Mouse (Mus musculus): ENCODE measurements around the gene Aloxe3. TPM values are rescaled to one million over a fixed set of nuclear protein-coding genes. Genes with fewer than 3 reads are reported as not detected.
A peak's percentile ranks its signal among the peaks of the same experiment; 100 is the strongest.

The Aloxe3 gene
- polyA plus RNA-seq, 1 experiment from 2014 or later, result 0.18 TPM

- no peak overlapping the region for H3K27ac ChIP-seq (ENCODE audit: low read depth)
- ATAC-seq (no peak), DNase-seq (peak; percentile 10)
- peaks cover 94% of the 10 kb centered on the region for H3K36me3 ChIP-seq (replicated peaks; ENCODE audit: insufficient read depth, low read length)
- 96% methylated on average over 14 of the region's 14 CpGs for WGBS (ENCODE audit: insufficient replicate concordance)
- no peak overlapping the region for H3K4me3 ChIP-seq (ENCODE audit: low read depth, low read length)
- H3K4me2 ChIP-seq (ENCODE audit: low read depth, low read length), result no peak overlapping the region
- no peaks in the 10 kb centered on the region for H3K27me3 ChIP-seq (ENCODE audit: insufficient read depth, low read length)
- no peaks in the 10 kb centered on the region for H3K9me3 ChIP-seq (ENCODE audit: low read length)
- peaks cover 15% of the 10 kb centered on the region for H3K4me1 ChIP-seq (ENCODE audit: insufficient read depth)
- TF ChIP-seq CTCF (IDR thresholded peaks at IDR 0.05; ENCODE audit: low read depth), result no peak
- no peak for TF ChIP-seq EP300 (IDR thresholded peaks at IDR 0.05; ENCODE audit: low read depth)
- no peak overlapping the region for H3K9ac ChIP-seq (replicated peaks)
These were observed 21.2 kb upstream of the Aloxe3 start for GRCm38 (mm10) chr11:69104487-69104886.

- peak; percentile 11 for DNase-seq
- no peak for TF ChIP-seq CTCF (IDR thresholded peaks at IDR 0.05; ENCODE audit: low read depth)
- TF ChIP-seq EP300 (IDR thresholded peaks at IDR 0.05; ENCODE audit: low read depth), result no peak
These were observed 20.5 kb upstream of the Aloxe3 start for GRCm38 (mm10) chr11:69105227-69105626.

GRCm38 (mm10) chr11:69105796-69106195 is 19.9 kb upstream of the Aloxe3 start:
- 75% methylated on average over 2 of the region's 2 CpGs for WGBS (ENCODE audit: insufficient replicate concordance)

More at GRCm38 (mm10) chr11:69105227-69105626, 20.5 kb upstream of the Aloxe3 start:
- Histone ChIP-seq H3K4me1 (ENCODE audit: insufficient read depth) (peaks cover 7% of the 10 kb centered on the region), H3K27me3 (ENCODE audit: insufficient read depth, low read length) (no peaks in the 10 kb centered on the region), H3K4me2 (ENCODE audit: low read depth, low read length) (no peak overlapping the region), H3K9ac (replicated peaks) (no peak overlapping the region), H3K27ac (ENCODE audit: low read depth) (no peak overlapping the region), H3K9me3 (ENCODE audit: low read length) (no peaks in the 10 kb centered on the region), H3K36me3 (replicated peaks; ENCODE audit: insufficient read depth, low read length) (peaks cover 95% of the 10 kb centered on the region), H3K4me3 (ENCODE audit: low read depth, low read length) (no peak overlapping the region)
- 81% methylated on average over 6 of the region's 6 CpGs for WGBS (ENCODE audit: insufficient replicate concordance)
- ATAC-seq, result no peak

GRCm38 (mm10) chr11:69106299-69106698 is 19.4 kb upstream of the Aloxe3 start:
- Histone ChIP-seq H3K9ac (replicated peaks) (no peak overlapping the region), H3K27ac (ENCODE audit: low read depth) (no peak overlapping the region), H3K27me3 (ENCODE audit: insufficient read depth, low read length) (no peaks in the 10 kb centered on the region), H3K36me3 (replicated peaks; ENCODE audit: insufficient read depth, low read length) (peaks cover 84% of the 10 kb centered on the region), H3K9me3 (ENCODE audit: low read length) (no peaks in the 10 kb centered on the region), H3K4me3 (ENCODE audit: low read depth, low read length) (no peak overlapping the region), H3K4me1 (ENCODE audit: insufficient read depth) (peaks cover 6% of the 10 kb centered on the region; the same call in 1 of the 2 replicates), H3K4me2 (ENCODE audit: low read depth, low read length) (no peak overlapping the region)
- no peak for TF ChIP-seq CTCF (IDR thresholded peaks at IDR 0.05; ENCODE audit: low read depth)
- no peak for TF ChIP-seq EP300 (IDR thresholded peaks at IDR 0.05; ENCODE audit: low read depth)
- WGBS (ENCODE audit: insufficient replicate concordance), result 87% methylated on average over 11 of the region's 11 CpGs
- ATAC-seq (no peak), DNase-seq (peak; percentile 15)

More at GRCm38 (mm10) chr11:69105796-69106195, 19.9 kb upstream of the Aloxe3 start:
- ATAC-seq, result no peak
- Histone ChIP-seq H3K4me3 (ENCODE audit: low read depth, low read length) (no peak overlapping the region), H3K27ac (ENCODE audit: low read depth) (no peak overlapping the region), H3K4me2 (ENCODE audit: low read depth, low read length) (no peak overlapping the region), H3K4me1 (ENCODE audit: insufficient read depth) (0 out of 2 replicates have a peak, but pooled peaks cover 3% of the 10 kb centered on the region), H3K36me3 (replicated peaks; ENCODE audit: insufficient read depth, low read length) (peaks cover 89% of the 10 kb centered on the region), H3K9ac (replicated peaks) (no peak overlapping the region), H3K27me3 (ENCODE audit: insufficient read depth, low read length) (no peaks in the 10 kb centered on the region), H3K9me3 (ENCODE audit: low read length) (no peaks in the 10 kb centered on the region)
- DNase-seq, result peak; percentile 13
- TF ChIP-seq EP300 (IDR thresholded peaks at IDR 0.05; ENCODE audit: low read depth), result no peak
- TF ChIP-seq CTCF (IDR thresholded peaks at IDR 0.05; ENCODE audit: low read depth), result no peak

GRCm38 (mm10) chr11:69106842-69107241 is 18.9 kb upstream of the Aloxe3 start:
- H3K4me3 ChIP-seq (ENCODE audit: low read depth, low read length), result no peak overlapping the region
- no peaks in the 10 kb centered on the region for H3K9me3 ChIP-seq (ENCODE audit: low read length)
- no peaks in the 10 kb centered on the region for H3K27me3 ChIP-seq (ENCODE audit: insufficient read depth, low read length)
- WGBS (ENCODE audit: insufficient replicate concordance), result 86% methylated on average over 11 of the region's 11 CpGs
- H3K36me3 ChIP-seq (replicated peaks; ENCODE audit: insufficient read depth, low read length), result peaks cover 79% of the 10 kb centered on the region
- H3K27ac ChIP-seq (ENCODE audit: low read depth), result no peak overlapping the region
- no peak overlapping the region for H3K9ac ChIP-seq (replicated peaks)
- TF ChIP-seq EP300 (IDR thresholded peaks at IDR 0.05; ENCODE audit: low read depth), result no peak
- TF ChIP-seq CTCF (IDR thresholded peaks at IDR 0.05; ENCODE audit: low read depth), result no peak
- peaks cover 11% of the 10 kb centered on the region; the same call in 1 of the 2 replicates for H3K4me1 ChIP-seq (ENCODE audit: insufficient read depth)
- ATAC-seq (no peak), DNase-seq (no peak)
- no peak overlapping the region for H3K4me2 ChIP-seq (ENCODE audit: low read depth, low read length)

- Histone ChIP-seq H3K9me3 (ENCODE audit: low read length) (no peaks in the 10 kb centered on the region), H3K27ac (ENCODE audit: low read depth) (no peak overlapping the region), H3K4me3 (ENCODE audit: low read depth, low read length) (no peak overlapping the region), H3K27me3 (ENCODE audit: insufficient read depth, low read length) (0 out of 2 replicates have a peak, but pooled peaks cover 3% of the 10 kb centered on the region), H3K9ac (replicated peaks) (no peak overlapping the region), H3K36me3 (replicated peaks; ENCODE audit: insufficient read depth, low read length) (peaks cover 70% of the 10 kb centered on the region), H3K4me1 (ENCODE audit: insufficient read depth) (peaks cover 13% of the 10 kb centered on the region; the same call in 1 of the 2 replicates), H3K4me2 (ENCODE audit: low read depth, low read length) (no peak overlapping the region)
- DNase-seq (no peak), ATAC-seq (no peak)
- WGBS (ENCODE audit: insufficient replicate concordance), result 90% methylated on average over 11 of the region's 11 CpGs
- TF ChIP-seq CTCF (IDR thresholded peaks at IDR 0.05; ENCODE audit: low read depth) (no peak), EP300 (IDR thresholded peaks at IDR 0.05; ENCODE audit: low read depth) (no peak)
These were observed 18.0 kb upstream of the Aloxe3 start for GRCm38 (mm10) chr11:69107676-69108075.
